Comparison of ENCODE assay signal across 8 mouse cellular contexts in the genomic region with DNA sequence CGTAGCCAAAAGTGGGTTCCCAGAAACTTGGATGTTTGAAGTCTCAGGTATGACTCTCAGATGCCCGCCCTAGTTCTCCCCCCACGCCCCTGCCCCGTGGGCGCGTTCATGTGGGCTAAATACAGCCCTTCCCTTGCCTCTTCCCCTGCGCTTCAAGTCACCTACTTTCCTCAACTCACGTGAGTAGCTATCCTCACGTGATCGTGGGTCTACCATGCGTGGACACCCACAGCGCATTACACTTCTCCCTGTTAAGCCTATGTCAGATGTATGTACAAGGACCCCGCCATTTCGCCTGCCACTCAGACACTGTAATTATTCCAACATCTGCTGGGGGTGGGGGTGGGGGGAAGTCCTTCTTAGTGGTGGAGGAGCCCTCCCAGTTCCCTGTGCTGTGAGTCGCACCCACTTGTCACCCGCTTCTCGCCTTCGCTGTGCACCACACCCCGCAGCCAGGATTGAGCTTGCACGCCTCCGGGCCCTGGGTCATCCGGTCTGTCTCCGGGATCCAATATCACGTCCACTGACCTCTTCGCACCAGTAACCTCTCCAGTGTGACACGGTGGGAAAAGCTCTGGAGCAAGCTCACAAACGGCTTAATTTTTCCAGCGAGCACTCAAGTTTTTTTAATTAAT. TPM values are rescaled to one million over a fixed set of nuclear protein-coding genes. Genes with fewer than 3 reads are reported as not detected.
DNase-seq lines count a peak whose midpoint lies in the region; ATAC-seq and TF ChIP-seq lines count a peak whose summit lies in the region.

No protein-coding gene starts in this region.

- H3K27ac ChIP-seq in liver, adult 2 months (replicated peaks; ENCODE audit: insufficient read depth, low read depth, low read length), result no peak overlapping the region
- H3K27ac ChIP-seq in stomach, postnatal 0 days (replicated peaks), result peak overlapping the region; percentile 91

- WGBS in liver, adult 2 months, result 12% methylated on average over 28 of the region's 28 CpGs
- 4% methylated on average over 28 of the region's 28 CpGs for WGBS in stomach, postnatal 0 days

- H3K36me3 ChIP-seq in liver, adult 2 months (ENCODE audit: control insufficient read depth, insufficient read depth, low read length), result no peaks in the 10 kb centered on the region
- H3K36me3 ChIP-seq in myocyte (ENCODE audit: control insufficient read depth, insufficient read depth), result no peaks in the 10 kb centered on the region
- H3K36me3 ChIP-seq in stomach, postnatal 0 days (ENCODE audit: control insufficient read depth, insufficient read depth, low read length), result no peaks in the 10 kb centered on the region

- ATAC-seq in stomach, postnatal 0 days (ENCODE audit: low FRiP score, low TSS enrichment), result peak; percentile 57

- H3K79me2 ChIP-seq in liver, adult 2 months (ENCODE audit: control insufficient read depth, insufficient read depth, low read length), result peaks cover 4% of the 10 kb centered on the region; the same call in 1 of the 2 replicates
- H3K79me2 ChIP-seq in myocyte (ENCODE audit: control insufficient read depth, insufficient read depth), result peaks cover 43% of the 10 kb centered on the region

- TF ChIP-seq EP300 in stomach, postnatal 0 days (optimal IDR thresholded peaks at IDR 0.05), result no peak

- H3K9me3 ChIP-seq in stomach, postnatal 0 days (ENCODE audit: control insufficient read depth, low read length), result no peaks in the 10 kb centered on the region

- H3K9ac ChIP-seq in liver, adult 2 months (ENCODE audit: low read depth, low read length), result peak overlapping the region; percentile 3; the same call in 1 of the 2 replicates
- H3K9ac ChIP-seq in stomach, postnatal 0 days (ENCODE audit: low read length), result peak overlapping the region; percentile 84

- no peak for TF ChIP-seq CTCF in liver, adult 2 months (IDR thresholded peaks at IDR 0.05; ENCODE audit: low read depth, low read length)
- TF ChIP-seq CTCF in stomach, postnatal 0 days (IDR thresholded peaks at IDR 0.05; ENCODE audit: low read depth), result no peak

- peak; percentile 36 for DNase-seq in ovary, postnatal 36 days (ENCODE audit: low spot score)
- no peak for DNase-seq in ovary, postnatal 10 days (ENCODE audit: low spot score)
- peak; percentile 53 for DNase-seq in embryo, embryonic 10 days (ENCODE audit: low spot score)
- DNase-seq in heart, adult 18-20 months, result peak; percentile 65 to 70
- peak; percentile 39 for DNase-seq in kidney, adult 11 months
- peak; percentile 41 for DNase-seq in liver, adult 2 months (ENCODE audit: extremely low read depth, low read depth, low spot score)
- peak; percentile 48 for DNase-seq in stomach, postnatal 0 days (ENCODE audit: low spot score)

- H3K4me2 ChIP-seq in myocyte (ENCODE audit: low read depth), result peak overlapping the region; percentile 89
- H3K4me2 ChIP-seq in stomach, postnatal 0 days (replicated peaks; ENCODE audit: low read depth), result peak overlapping the region; percentile 88

- peak overlapping the region; percentile 66 for H3ac ChIP-seq in myocyte (ENCODE audit: control insufficient read depth, insufficient read length)

- H3K4me1 ChIP-seq in liver, adult 2 months (ENCODE audit: control insufficient read depth, insufficient read depth, low read length), result peaks cover 4% of the 10 kb centered on the region; the same call in 1 of the 2 replicates
- peaks cover 8% of the 10 kb centered on the region for H3K4me1 ChIP-seq in stomach, postnatal 0 days (replicated peaks; ENCODE audit: control insufficient read depth, insufficient read depth)

- peak overlapping the region; percentile 82 for H3K4me3 ChIP-seq in liver, adult 2 months (ENCODE audit: insufficient read depth, low read depth, low read length)
- H3K4me3 ChIP-seq in myocyte, result peak overlapping the region; percentile 98
- peak overlapping the region; percentile 88 for H3K4me3 ChIP-seq in stomach, postnatal 0 days (ENCODE audit: low read depth, low read length)

- no peak for TF ChIP-seq POLR2A in liver, adult 2 months (IDR thresholded peaks at IDR 0.05; ENCODE audit: extremely low read depth, insufficient read depth, low read length)
- no peak for TF ChIP-seq POLR2A in myocyte (IDR thresholded peaks at IDR 0.05; ENCODE audit: insufficient read length, low read depth)

- H3K27me3 ChIP-seq in liver, adult 2 months (ENCODE audit: control insufficient read depth, insufficient read depth, low read length), result no peaks in the 10 kb centered on the region
- H3K27me3 ChIP-seq in myocyte (ENCODE audit: control insufficient read depth, insufficient read depth, insufficient read length), result no peaks in the 10 kb centered on the region
- H3K27me3 ChIP-seq in stomach, postnatal 0 days (ENCODE audit: control insufficient read depth, insufficient read depth, low read length), result no peaks in the 10 kb centered on the region

TF ChIP-seq in myocyte, 11 proteins besides CTCF, POLR2A, EP300 and RAD21:
- TF ChIP-seq MYOD1 (IDR thresholded peaks at IDR 0.05; ENCODE audit: control insufficient read depth in 1 of 3, insufficient read length in 2 of 3, low read depth in 2 of 3) (no peak), USF1 (IDR thresholded peaks at IDR 0.05; ENCODE audit: low read depth) (peak; percentile 51)

RNA-seq across cellular contexts. Expression of a gene that starts 1.0 kb away (rescaled TPM):
- total RNA-seq in heart, adult 18-20 months (2021), result 10 to 100 TPM; 26.9 to 27.3 TPM
- 7.1 and 10.7 TPM in 2 replicates for total RNA-seq in liver, adult 2 months (2014; rRNA removed)
- polyA plus RNA-seq in liver, adult 2 months (2012; rRNA removed), result 7.3 and 9.2 TPM in 2 replicates
- 114 TPM for polyA plus RNA-seq in myocyte (2012; fragmentation: generic; extraction: Trizol)
- 37.9 and 42.5 TPM in 2 replicates for polyA plus RNA-seq in stomach, postnatal 0 days (2015; fragmentation: Nextera tagmentation; extraction: Ambion mirVana)

RNA-seq across cellular contexts. Expression of a gene that starts 47.4 kb away (rescaled TPM):
- under 1 TPM; 0.07 to 0.08 TPM for total RNA-seq in heart, adult 18-20 months (2021)
- total RNA-seq in liver, adult 2 months (2014; rRNA removed), result 1.2 and 1.6 TPM in 2 replicates
- 3.4 and 3.9 TPM in 2 replicates for polyA plus RNA-seq in liver, adult 2 months (2012; rRNA removed)
- not detected for polyA plus RNA-seq in myocyte (2012; fragmentation: generic; extraction: Trizol)
- 1.7 and 2.1 TPM in 2 replicates for polyA plus RNA-seq in stomach, postnatal 0 days (2015; fragmentation: Nextera tagmentation; extraction: Ambion mirVana)
